Mouse (Mus musculus) frontal cortex, postnatal 36 days (tissue): ENCODE data around the gene Sec14l2.

Experiments
- DNase-seq, 2 experiments: peaks; one replicate each; pipeline ENCODE4 v3.0.0; 2022; ENCODE audit warnings: low spot score in 2 of 2

The Sec14l2 gene

GRCm38 (mm10) chr11:4122742-4123579 is at the start of gene Sec14l2:
Gene Sec14l2, minus strand, starts transcription at chr11:4123415.
- no peak for DNase-seq

- DNase-seq, result no peak
These were observed 43.4 kb upstream of the Sec14l2 start for GRCm38 (mm10) chr11:4166467-4167090.

DNA sequence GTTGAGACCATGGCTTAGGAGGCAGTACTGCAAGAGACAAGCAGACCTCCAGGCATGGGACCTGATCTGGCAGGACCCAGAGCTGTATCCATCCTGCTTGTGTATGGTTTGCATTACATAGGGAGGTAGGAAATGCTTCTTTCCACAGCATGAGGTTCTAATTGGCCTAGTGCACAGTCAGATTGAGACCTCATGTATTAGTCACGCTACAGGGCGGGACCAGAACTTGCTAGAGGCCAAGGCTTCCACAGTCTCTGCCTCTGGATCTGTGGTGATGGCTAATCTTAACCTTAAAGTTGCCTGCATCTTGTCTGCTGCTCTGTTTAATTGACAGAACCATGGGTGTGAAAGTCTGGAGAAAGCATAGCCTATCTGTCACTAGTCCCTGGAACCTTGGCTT is 41.5 kb upstream of the Sec14l2 start:
- DNase-seq, result no peak

- no peak for DNase-seq
These were observed 37.7 kb upstream of the Sec14l2 start for GRCm38 (mm10) chr11:4160758-4161480.

DNA sequence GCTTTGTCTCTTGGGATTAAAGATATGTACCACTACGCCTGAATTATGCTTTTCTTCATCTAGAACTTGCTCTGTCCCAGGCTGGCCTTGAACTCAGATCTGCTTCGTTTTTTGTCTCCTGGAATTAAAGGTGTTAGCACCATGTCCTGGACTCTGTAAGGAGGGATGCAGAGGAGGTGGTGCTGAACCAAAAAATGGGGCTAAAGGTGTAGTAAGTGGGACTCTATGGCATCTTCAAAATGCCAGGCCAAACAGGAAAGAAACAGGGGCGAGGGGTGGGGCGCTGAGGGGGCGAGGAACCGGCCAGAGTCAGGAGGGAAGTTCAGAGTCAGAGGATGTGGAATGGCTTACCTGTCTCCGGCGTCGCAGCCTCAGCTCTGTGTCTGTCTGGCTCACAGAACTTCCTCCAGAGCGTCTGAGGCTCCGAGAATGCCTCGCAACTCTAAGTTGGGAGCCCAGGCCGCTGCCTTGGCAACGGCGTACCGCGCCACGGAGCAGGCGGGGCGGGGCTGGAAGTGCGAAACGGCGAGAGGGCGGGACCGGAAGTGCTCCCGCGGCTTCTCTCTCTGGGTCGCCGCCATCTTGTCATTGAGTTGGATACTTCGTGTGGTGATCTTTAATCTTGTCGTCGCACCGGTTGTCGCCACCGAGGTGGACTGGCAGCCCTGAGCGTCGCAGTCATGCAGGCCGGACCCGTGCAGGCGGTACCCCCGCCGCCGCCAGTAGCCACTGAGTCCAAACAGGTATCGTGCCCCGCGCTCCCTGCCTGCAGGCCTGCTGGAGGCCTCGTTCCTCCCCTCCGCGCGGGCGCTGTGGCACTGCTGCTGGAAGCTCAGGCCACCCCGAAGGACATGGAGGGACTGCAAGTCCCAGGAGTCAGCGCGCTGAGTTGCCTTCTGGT is 36.8 kb upstream of the Sec14l2 start, which contains the start of the genes Ccdc157 and Sf3a1:
Ccdc157 (minus strand) TSS at position 486 of the 901 bp plus-strand sequence.
Sf3a1 (plus strand) TSS at position 543 of the 901 bp plus-strand sequence.
- DNase-seq, result peak; percentile 93 to 96

GRCm38 (mm10) chr11:4158676-4159075 is 35.5 kb upstream of the Sec14l2 start:
- DNase-seq, result no peak

DNA sequence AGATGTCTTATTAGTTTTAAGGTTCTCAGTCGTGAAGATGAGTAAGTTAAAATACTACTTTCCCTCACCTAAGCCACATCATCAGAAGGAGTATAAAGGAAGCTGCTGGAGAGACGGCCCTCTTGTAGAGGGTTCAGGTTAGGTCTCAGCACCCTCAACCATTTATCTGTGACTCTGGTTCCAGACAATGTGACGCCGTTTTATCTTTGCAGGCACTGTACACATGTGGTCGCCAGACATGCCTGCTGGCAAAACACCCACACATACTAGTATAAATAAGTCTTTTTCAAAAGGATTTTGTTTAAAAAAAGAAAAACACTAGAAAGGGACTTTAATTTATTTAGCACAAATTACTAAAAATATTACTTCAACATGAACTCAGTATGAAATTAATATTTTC is 32.4 kb upstream of the Sec14l2 start:
- peak in 1 of 2 experiments; percentile 45 for DNase-seq

DNA sequence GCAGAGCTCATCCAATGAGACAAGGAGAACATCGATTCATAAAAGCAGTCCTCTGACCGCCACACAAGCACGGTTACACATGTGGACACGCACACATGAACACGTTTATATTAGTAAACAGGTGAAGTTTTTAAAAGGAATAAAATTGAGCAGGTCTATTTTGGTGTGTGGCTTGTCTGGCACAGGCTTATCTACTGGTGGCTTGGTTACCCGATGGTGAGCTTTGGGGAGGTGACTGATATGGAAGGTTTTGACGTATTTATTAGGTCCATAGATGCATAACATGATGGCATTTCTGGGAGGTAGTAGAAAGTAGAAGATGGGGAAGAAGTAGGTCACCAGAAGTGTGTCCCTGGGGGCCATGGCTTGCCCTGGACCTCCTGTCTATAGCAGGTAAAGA is 30.5 kb upstream of the Sec14l2 start:
- no peak for DNase-seq

- no peak for DNase-seq
These were observed 26.7 kb upstream of the Sec14l2 start for GRCm38 (mm10) chr11:4149886-4150285.

DNA sequence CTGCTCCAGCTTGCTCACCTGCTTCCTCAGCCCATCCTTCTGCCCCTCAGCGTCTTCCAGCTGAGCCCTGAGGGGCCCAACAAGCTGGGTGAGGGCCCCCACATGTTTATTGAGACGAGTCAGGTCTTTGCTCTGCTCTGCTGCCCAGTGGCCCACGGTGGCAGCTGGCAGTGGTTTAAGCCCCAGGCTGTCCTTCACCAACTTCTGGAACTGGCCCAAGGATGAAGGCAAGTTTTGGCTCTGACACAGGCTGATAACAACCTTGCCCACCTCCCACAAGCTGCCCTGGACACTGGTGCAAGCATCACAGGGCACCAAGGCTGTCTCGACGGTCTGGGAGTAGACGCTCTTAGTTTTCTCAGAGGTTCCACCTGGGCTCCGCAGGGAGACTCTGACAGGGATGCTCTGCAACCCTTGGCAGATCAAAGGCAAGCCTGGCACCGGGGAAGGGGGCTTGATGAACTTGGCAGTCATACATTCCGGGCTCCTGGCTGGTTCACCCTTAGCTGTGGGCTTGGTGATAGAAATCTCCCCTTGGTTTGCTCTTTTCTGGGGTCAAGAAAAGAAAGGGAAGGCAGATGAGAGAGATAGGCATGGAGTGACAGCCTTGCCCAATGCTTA is 25.4 kb upstream of the Sec14l2 start:
- no peak for DNase-seq

GRCm38 (mm10) chr11:4148120-4148519 is 24.9 kb upstream of the Sec14l2 start:
- no peak for DNase-seq

DNA sequence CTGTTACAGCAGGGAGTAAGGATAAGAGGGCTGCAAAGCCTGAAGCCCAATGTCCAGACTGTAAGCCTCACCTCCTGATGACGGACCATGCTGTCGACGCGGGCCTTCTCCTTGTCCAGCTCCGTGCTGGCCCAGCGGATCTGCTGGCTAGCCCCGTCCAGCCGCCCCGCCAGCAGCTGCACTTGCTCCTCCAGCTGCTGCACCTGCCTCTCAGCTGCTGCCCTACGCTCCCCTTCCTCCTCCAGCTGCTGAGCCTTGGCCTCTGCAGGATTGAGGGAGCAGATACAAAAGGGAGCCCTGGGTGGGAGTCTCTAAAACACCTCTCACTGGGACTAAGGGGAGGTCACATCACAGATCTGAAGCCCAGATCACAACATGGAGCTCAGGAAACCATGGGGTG is 23.9 kb upstream of the Sec14l2 start:
- DNase-seq, result no peak

DNA sequence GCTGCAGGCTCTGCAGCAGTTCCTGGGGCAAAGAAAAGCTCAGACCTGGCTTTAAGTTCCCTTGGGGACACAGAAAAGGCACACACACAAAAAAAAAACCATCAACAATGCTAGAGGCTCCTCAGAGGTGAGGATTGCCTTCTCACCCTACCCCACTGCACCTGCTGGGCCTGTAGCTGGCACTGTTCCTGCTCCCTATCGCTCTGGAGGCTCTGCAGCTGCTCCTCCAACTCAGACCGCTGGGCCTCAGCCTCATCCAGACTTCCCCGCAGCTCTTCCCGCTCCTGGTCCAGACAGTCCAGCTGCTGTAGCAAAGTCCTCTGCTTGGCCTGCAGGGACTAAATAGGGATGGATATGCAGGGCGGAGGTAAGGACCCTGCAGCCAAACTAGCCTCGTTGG is 23.2 kb upstream of the Sec14l2 start:
- DNase-seq, result no peak

GRCm38 (mm10) chr11:4143281-4144062 is 20.3 kb upstream of the Sec14l2 start:
- no peak for DNase-seq

DNA sequence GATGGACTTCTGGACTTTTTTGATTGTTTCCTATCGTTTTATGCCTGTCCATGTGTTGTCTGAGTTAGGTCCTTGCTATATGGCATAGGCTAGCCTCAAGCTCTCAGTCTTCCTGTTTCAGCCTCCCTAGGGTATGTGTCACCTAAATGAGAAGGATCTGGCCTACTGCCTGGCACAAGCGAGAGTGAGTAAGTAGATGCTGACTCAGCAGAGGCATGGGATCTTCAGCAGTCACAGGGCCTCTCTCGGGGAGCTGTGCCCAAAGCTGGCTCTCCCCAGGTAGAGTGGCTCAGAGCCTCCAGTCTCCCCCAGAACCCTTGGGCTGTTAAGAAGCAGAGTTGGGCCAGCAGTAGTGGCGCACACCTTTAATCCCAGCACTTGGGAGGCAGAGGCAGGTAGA is 19.1 kb upstream of the Sec14l2 start:
- no peak for DNase-seq

- no peak for DNase-seq
These were observed 18.3 kb upstream of the Sec14l2 start for GRCm38 (mm10) chr11:4141505-4141904.

DNA sequence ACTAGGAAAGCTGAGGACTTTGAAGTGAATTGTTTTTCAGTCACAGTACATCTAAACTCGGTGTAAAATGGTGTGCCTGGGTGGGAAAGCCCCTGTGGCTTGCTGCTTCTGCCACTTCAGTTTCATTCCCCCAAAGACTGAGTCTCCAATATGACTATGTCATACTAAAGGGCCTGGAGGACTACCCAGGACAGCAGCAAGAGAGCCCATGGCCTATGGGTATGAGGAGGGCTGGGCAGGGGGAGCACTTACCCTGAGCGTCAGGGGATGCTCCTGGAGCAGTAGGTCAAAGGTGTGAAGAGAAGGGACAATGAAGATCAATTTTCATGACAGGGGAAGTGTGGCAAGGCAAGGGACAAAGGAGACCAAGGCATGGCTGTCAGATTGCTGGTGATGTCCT is 15.7 kb upstream of the Sec14l2 start:
- DNase-seq, result no peak

DNA sequence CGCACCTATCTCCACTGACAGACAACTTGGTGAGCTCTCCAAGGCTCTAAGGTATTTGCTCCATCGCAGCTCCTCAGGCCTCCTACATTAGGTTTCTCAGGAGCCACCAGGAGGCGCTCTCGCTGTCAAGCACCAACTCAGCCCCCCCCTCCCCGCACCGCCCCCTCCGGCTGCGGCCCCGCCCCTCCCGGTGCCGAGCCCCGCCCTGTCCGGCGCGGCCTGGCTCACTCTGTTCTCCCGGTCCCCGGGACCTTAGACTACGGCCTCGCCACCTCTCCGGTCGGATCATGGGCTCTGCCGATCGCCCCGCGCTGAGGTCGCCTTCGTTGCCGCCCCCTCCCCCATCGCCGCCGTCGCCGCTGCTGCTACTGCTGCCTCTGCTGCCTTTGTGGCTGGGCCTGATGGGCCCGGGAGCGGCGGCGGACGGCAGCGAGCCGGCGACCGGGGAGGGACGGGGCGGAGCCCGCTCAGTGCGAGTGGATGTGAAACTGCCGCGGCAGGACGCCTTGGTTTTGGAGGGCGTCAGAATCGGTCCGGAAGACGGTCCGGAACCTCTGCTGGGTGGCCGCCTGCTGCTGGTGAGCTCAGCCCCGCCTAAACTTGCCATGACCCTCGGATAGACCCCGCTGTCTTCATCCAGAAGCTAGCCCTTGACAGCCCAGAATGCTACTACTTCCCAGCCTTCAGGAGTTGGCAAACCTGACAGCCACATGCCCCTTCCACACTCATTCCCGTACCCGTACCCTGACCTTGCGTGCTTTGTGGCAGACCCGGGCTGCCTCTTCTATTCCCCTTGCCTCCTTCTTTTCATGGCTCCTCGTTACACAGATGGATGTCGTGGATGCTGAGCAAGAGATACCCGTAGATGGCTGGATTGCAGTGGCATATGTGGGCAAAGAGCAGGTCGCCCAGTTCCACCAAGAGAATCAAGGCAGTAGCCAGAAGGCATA is 12.0 kb upstream of the Sec14l2 start, which contains the start of gene Rnf215:
Rnf215 (plus strand) TSS at position 217 of the 950 bp plus-strand sequence.
- DNase-seq, result peak; percentile 84 to 85

- no peak for DNase-seq
These were observed 11.2 kb upstream of the Sec14l2 start for GRCm38 (mm10) chr11:4134400-4134799.
